Mouse (Mus musculus) right cerebral cortex, postnatal 14 days (tissue): Measurements from ENCODE around the gene Fth1.
"Not testable (repeated sequence)": the region's sequence is repeated elsewhere in the genome, so short reads cannot be mapped to it uniquely, and the experiment has no call there.

Experiments
- DNase-seq: peaks from one replicate; pipeline ENCODE4 v3.0.0; 2022

The Fth1 gene

DNA sequence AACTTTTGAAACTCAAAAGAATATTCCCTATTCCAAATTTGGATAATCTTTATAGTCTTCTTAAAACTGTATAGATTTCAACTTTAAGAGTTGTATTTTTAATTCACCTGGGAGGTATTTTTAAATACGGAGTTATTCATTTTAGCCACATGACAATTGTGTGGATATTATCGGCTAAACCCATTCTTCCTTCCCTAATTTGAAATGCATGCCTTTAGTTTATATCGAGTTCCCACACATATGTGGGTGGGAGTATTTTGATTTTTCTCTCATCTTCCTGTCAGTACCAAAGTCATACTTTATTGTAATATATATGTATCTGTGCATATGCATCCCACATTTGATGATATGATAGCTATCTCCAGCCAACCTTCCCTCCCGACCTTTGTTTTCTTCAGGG, at the start of gene Fth1:
Gene Fth1, plus strand, starts transcription at position 341 of the 400 bp plus-strand sequence.
- DNase-seq: no peak

DNA sequence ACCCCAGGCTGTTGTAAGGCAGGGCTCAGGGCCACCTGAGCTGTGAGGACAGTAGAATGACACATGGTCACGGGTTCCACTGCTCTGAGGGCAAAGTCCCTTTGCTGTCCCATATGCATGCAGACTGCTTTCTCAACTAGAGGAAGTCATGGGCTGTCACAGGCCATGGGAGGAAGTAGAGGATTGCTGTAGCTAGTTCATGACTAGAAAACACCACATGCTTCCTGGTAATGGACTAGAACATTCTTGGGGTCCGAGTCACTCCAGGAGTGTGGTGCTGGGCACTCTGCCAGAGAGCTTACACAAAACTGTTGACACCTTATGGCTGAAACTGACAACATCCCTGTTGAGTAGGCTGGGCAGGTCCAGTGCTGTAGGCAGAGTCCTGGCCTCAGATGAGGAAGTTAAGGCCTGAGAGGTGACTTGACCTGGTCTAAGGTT, 49.2 kb upstream of the Fth1 start:
- not testable (repeated sequence) for DNase-seq

GRCm38 (mm10) chr19:9933908-9934307, 46.5 kb upstream of the Fth1 start:
- DNase-seq: no peak

GRCm38 (mm10) chr19:9936579-9936978, 43.8 kb upstream of the Fth1 start:
- DNase-seq: no peak

GRCm38 (mm10) chr19:9937428-9937827, 43.0 kb upstream of the Fth1 start:
- DNase-seq: no peak

DNA sequence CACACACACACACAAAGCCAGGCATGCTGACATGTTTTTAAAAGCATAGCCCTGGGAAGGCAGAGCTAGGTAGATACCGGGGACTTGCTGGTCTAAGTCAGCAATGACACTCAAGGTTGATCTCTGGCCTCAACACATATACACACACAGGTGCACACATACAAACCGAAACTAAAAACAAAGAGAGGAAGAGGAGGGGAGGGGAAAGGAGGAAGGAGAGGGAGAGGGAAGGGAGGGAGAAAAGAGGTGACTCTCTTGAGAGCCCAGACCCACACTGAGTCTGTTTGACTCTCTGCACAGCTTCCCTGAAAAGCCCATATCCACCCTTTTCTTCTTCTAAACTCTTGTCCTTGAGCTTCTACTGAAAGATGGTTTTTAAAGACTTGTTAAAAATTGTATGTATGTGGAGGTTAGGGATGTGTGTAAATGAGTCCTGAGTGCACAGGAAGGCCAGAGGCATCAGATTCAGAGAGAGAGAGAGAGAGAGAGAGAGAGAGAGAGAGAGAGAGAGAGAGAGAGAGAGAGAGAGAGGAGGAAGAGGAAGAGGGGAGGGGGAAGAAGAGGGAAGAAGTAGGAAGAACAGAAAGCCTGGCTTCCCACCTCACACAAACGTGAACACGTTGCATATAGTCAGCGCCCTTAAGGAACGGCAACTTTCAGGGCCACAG, 42.1 kb upstream of the Fth1 start:
- no peak for DNase-seq

GRCm38 (mm10) chr19:9938824-9939303, 41.5 kb upstream of the Fth1 start:
- no peak for DNase-seq

GRCm38 (mm10) chr19:9939841-9940240, 40.6 kb upstream of the Fth1 start:
- DNase-seq: no peak

DNA sequence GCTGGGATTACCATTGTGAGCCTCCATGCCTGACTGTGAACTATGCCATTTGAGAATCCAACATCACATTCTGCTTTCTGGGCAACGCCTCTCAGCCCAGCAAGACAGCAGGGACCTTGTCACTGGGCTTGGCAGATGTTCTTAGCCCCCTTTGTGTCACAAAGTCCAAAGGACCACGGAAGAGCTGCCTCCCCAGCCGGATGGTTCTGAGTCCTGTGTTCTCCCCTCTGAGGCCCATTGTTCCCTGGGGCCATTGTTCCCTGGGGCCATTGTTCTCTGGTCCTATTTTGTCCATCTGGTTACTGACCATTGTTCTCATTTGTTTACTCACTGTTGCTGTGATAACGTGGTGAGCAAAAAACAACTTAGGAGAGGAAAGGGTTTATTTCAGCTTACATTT, 39.5 kb upstream of the Fth1 start:
- DNase-seq: no peak

- no peak for DNase-seq
Measured at GRCm38 (mm10) chr19:9941809-9942208, 38.6 kb upstream of the Fth1 start.

- DNase-seq: no peak
Measured at GRCm38 (mm10) chr19:9942539-9943533, 37.6 kb upstream of the Fth1 start.

- DNase-seq: no peak
Measured at GRCm38 (mm10) chr19:9945800-9946564, 34.4 kb upstream of the Fth1 start.

GRCm38 (mm10) chr19:9946986-9947385, 33.4 kb upstream of the Fth1 start:
- no peak for DNase-seq

DNA sequence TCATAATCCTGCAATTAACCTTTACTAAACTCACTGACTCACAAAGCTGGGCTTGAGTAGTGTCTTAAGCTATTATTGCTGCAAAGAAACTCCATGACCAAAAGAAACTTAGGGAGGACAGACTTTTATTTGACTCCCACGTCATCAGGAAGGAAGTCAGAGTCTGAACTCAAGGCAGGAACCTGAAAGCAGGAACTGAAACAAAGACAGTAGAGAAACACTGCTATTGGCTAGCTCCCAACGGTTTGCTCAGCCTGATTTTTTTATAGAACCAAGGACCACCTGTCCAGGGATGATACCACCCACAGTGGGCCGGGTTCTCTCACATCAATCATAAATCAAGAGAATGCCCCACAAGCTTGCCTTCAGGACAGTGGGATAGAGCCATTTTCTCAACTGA, 28.0 kb upstream of the Fth1 start:
- DNase-seq: no peak

DNA sequence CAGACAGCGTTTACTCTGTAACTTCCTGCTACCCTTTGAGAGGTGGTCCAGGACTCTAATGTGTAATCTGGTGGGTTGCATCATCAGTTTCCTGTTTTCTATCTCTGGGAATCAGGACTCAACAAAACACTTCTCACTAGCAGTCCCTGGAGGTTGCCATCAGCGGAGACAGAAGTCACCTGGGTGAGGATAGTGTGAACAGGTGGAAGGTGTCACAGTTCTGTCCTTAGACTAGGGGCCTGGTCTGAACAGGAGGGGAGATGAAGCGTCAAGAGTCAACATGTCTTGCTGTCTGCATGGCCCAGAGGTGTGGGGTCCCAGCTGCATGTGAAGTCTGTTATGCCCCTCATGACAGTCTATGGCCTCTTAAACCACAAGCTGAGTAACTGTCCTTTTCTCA, 27.5 kb upstream of the Fth1 start:
- DNase-seq: no peak

DNA sequence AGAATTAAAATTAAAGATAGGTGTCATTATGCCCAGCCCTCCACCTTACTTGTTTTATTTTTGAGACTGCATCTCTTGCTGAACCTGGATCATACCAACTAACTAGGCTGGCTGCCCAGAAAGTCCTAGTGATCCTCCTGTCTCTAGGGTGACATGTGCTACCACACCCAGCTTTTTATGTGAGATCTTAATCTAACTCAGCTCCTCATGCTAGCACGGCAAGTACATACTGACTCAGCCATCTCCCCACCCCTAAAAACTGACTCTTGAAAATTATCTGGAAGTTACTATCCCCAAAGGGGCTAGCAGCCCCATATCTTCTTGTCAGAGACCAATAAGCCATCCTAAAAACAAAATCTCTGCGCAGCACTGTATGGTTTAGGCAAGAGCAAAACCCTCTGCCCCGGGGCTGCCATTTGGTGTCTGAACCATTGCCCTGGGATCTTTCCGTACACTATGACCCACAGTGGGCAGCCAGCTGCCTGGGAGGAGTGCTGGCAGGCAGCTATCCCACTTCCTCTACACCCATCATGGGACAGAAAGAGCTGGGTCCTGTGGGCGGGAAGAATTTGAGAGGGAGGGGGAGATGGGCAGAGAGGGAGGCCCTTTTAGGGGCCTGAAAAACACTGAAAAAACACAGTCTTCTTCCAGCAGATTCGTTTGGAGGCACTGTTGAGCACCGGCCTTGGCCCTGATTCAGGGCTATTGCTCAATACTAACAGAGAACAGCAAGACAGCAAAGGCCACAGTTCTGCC, 26.2 kb upstream of the Fth1 start:
- DNase-seq: peak; percentile 28

GRCm38 (mm10) chr19:9954811-9955202, 25.6 kb upstream of the Fth1 start:
- DNase-seq: no peak

DNA sequence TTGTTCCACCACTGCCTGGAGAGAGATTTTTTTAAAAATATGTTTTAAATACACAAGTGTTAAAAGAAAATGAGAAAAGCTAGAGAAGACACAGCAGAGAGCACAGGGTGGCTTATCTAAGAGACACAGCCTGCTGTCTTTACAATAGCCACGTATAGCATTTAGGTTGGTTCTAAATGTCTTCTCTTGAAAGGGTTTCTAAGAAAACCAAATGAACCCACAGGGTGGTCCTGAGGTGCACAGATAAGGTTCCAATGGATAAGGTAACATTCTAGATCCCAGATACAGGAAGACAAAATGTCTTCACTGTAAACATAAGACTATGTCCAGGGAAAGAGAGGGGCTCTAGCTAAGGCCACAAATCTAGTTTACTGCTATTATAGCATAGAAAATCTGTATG, 25.0 kb upstream of the Fth1 start:
- DNase-seq: no peak

DNA sequence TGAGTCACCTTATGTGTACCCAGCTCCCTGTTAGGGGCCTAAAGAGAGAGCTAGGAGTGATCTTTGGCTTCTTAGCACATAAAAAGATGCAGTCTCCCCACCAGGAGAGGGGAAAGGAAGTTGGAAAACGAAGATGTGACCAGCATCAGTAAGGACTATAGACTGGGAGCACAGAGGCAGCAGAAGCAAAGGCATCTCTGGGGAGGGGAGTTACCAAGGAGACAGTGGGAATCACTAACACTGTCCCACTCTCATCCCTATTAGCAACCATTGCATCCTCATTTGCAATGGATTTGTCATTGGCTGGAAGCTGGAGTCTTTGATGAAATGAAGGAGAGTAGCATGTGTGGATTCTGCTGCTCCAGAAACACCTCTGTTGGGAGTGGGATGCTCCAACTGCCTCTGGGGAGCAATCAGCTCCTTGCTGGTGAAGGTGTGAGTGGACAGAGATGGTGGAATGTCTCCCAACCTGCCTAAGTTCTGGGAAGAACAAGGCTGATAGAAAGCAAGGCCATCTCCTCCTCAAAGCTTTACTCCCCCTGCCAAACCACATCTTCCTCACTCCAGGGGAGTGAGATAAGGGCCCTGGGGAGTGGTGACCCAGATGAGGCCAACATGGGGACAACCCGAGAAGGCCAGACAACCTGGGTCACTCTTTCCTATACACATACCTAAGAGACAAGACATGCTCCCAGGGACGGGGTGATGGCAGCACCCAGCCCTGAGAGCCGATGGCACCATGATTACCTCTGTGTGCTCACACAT, 23.6 kb upstream of the Fth1 start:
- no peak for DNase-seq

DNA sequence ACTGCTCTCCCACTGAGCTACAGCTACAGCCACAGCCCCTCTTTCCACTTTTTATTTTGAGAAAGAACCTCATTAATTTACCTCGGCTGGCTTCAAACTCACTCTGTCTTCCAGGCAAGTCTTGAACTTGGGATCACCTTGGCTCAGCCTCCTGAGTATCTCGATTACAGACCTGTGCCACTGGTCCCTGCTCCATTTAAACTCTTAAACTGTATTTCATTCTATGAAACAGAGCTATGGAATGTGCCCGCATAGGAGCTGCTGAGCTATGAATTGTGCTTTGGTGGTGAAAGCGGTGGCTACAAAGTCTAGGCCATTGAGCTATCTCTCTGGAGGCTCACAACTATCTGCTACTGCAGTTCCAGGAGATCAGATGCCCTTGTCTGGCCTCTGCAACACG, 22.4 kb upstream of the Fth1 start:
- no peak for DNase-seq

- DNase-seq: no peak
Measured at GRCm38 (mm10) chr19:9960769-9961168, 19.6 kb upstream of the Fth1 start.
